Mouse (Mus musculus) forebrain, embryonic 11.5 days (tissue): Measurements from ENCODE around the gene Zfp1. TPM values are rescaled to one million over a fixed set of nuclear protein-coding genes. Genes with fewer than 3 reads are reported as not detected.
A peak's percentile ranks its signal among the peaks of the same experiment; 100 is the strongest.
"Not testable (repeated sequence)": the region's sequence is repeated elsewhere in the genome, so short reads cannot be mapped to it uniquely, and the experiment has no call there.

Experiments
- ATAC-seq: fragments of 200-750 bp; cut with Nextera tagmentation; replicated peaks from 2 replicates; pipeline ENCODE4 v1.8.0; 2017; ENCODE audit warnings: moderate TSS enrichment; ENCODE audit not compliant: low FRiP score
- DNase-seq: peaks from one replicate; pipeline ENCODE4 v3.0.0-alpha.2; 2017; ENCODE audit warnings: low spot score
- H3K27ac ChIP-seq: fragments of 300-500 bp; sonication (generic); 2 replicates; pipeline ENCODE4 v1.5.1; 2014; ENCODE audit warnings: low read depth, low read length
- H3K27me3 ChIP-seq: fragments of 300-500 bp; sonication (generic); 2 replicates; pipeline ENCODE4 v1.6.1; 2014; ENCODE audit warnings: mild to moderate bottlenecking, low read length, mixed read lengths; ENCODE audit not compliant: control insufficient read depth, insufficient read depth
- H3K36me3 ChIP-seq: fragments of 300-500 bp; sonication (generic); 2 replicates; pipeline ENCODE4 v1.6.1; 2014; ENCODE audit warnings: mild to moderate bottlenecking, low read length, moderate library complexity, mixed read lengths; ENCODE audit not compliant: control insufficient read depth, insufficient read depth
- H3K4me1 ChIP-seq: fragments of 300-500 bp; sonication (generic); replicated peaks from 2 replicates; pipeline ENCODE4 v1.6.1; 2014; ENCODE audit warnings: low read length, mixed read lengths; ENCODE audit not compliant: control insufficient read depth, insufficient read depth
- H3K4me2 ChIP-seq: fragments of 300-500 bp; sonication (generic); 2 replicates; pipeline ENCODE4 v1.6.1; 2014; ENCODE audit warnings: low read depth, mild to moderate bottlenecking, low read length, moderate library complexity, mixed read lengths; ENCODE audit not compliant: severe bottlenecking
- H3K4me3 ChIP-seq: fragments of 300-500 bp; sonication (generic); 2 replicates; pipeline ENCODE4 v1.5.1; 2014; ENCODE audit warnings: low read depth, low read length
- H3K9ac ChIP-seq: fragments of 300-500 bp; sonication (generic); 2 replicates; pipeline ENCODE4 v1.6.1; 2014; ENCODE audit warnings: low read length
- H3K9me3 ChIP-seq: fragments of 300-500 bp; sonication (generic); 2 replicates; pipeline ENCODE4 v1.6.1; 2016; ENCODE audit warnings: low read length, mixed read lengths; ENCODE audit not compliant: control insufficient read depth
- WGBS: fragments of 180-500 bp; shearing (Covaris S2); extraction: QIAGEN DNeasy Blood & Tissue Kit; methylation state at CpG from one replicate; pipeline ENCODE4 v1.1.7; 2014; 5-methylcytosine and 5-hydroxymethylcytosine counted together
- polyA plus RNA-seq: library from polyadenylated mRNA; unstranded; fragments of >200 nt; fragmentation: Nextera tagmentation; extraction: Ambion mirVana; gene quantifications from 2 replicates; pipeline ENCODE4 v1.2.1, GENCODE M21; 2014

The Zfp1 gene
- polyA plus RNA-seq, 1 experiment from 2014 or later = 21.8 TPM

DNA sequence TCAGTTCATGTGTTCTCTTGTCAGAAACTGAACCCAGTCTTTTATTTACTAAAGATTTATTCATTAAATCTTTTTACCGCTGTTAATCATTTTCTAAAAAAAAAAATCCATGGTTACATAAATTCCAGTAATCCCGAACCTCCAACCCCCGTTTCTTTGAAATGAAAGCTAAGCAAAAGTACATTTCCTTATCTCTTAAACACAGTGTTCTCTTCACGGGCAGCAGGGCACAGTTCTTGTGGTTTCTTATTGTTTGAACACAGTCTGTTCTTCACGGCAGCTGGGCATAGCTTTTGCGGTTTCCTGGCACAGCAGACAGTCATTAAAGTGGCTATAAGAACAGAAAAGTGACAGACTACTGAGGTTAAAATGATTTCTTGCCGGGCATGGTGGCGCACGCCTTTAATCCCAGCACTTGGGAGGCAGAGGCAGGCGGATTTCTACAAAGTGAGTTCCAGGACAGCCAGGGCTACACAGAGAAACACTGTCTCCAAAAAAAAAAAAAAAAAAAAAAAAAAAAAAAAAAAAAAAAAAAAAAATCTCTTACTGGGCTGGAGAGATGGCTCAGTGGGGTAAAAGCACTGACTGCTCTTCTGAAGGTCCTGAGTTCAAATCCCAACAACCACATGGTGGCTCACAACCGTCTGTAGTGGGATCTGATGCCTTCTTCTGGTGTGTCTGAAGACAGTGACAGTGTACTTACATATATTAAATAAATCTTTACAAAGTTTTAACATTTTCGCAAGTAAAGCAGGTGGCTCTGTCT, 1.3 kb downstream of the Zfp1 start:
- not testable (repeated sequence) for H3K36me3 ChIP-seq, H3K9me3 ChIP-seq, H3K27ac ChIP-seq, H3K4me1 ChIP-seq, DNase-seq, ATAC-seq, H3K27me3 ChIP-seq
- WGBS = 84% methylated on average over 12 of the region's 12 CpGs
- Histone ChIP-seq H3K4me2 (peak overlapping the region; percentile 47), H3K9ac (peak overlapping the region; percentile 81; the same call in 1 of the 2 replicates), H3K4me3 (peak overlapping the region; percentile 65)

DNA sequence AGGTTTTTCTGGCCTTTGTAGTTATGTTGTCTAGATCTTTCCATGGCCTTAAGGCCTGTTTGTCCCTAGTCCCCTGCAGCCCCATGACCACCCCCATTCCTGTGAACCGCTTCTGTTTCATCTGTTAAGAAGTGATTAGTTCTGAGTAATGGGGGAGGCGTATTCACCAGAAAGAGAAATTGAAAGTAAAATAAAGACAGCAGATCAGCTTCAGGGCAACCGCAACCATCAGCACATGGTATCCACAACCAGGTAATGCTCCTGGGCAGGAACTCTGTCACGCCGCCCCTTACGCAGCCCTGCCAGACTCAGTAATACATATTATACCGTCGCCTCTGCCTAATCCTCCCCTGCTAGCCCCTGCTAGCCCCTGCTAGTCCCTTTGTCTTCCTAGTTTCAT, 2.5 kb downstream of the Zfp1 start:
- no peak overlapping the region for H3K4me2 ChIP-seq
- H3K27ac ChIP-seq = no peak overlapping the region
- ATAC-seq = no peak
- 97% methylated on average over 8 of the region's 8 CpGs for WGBS
- H3K27me3 ChIP-seq = no peaks in the 10 kb centered on the region
- no peak overlapping the region for H3K9ac ChIP-seq
- 0 out of 2 replicates have a peak, but pooled peaks cover 2% of the 10 kb centered on the region for H3K4me1 ChIP-seq
- H3K9me3 ChIP-seq = no peaks in the 10 kb centered on the region
- no peaks in the 10 kb centered on the region for H3K36me3 ChIP-seq
- no peak for DNase-seq
- H3K4me3 ChIP-seq = no peak overlapping the region

DNA sequence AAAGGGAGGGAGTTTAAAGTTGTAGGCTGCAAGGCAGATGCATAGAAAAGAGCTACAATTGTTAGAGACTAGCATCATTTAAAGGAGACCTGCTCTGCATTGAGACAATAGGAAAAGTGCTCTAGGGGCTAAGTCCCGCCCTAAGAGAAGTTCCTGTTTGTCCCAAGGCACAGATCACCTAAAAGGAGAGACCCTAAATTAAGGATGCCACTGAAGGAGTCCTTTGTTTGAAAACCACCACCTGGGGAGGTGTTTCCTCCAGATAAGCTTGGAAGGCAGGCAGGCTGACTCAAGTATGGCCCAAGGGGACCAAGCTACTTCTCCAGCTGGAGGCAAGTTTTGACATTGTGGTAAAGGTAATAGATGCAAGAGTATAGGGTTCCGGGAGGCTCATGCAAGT, 5.6 kb downstream of the Zfp1 start:
- no peak for ATAC-seq
- Histone ChIP-seq H3K9me3 (no peaks in the 10 kb centered on the region), H3K9ac (no peak overlapping the region), H3K36me3 (no peaks in the 10 kb centered on the region), H3K4me2 (no peak overlapping the region), H3K27ac (no peak overlapping the region), H3K4me1 (0 out of 2 replicates have a peak, but pooled peaks cover 2% of the 10 kb centered on the region), H3K4me3 (no peak overlapping the region), H3K27me3 (no peaks in the 10 kb centered on the region)
- no peak for DNase-seq
- WGBS = 62% methylated on average over 2 of the region's 2 CpGs

DNA sequence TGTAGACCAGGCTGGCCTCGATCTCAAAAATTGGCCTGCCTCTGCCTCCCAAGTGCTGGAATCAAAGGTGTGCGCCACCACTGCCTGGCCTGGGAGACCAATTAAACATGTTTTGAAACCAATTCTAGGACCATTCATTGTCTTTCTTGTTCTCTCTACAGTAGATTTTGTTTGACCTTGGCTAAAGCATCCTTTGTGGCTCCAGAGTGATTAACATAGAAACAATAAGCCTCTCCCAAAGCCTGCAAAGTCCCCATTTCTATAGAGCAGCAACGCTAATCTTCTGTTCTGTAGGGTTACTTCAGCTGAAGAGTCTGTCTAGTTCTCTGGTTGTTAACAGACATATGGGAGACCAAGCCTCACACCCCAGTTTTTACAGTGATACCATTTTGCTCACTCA, 7.5 kb downstream of the Zfp1 start:
- ATAC-seq (no peak), DNase-seq (no peak)
- H3K4me3 ChIP-seq = no peak overlapping the region
- no peaks in the 10 kb centered on the region for H3K36me3 ChIP-seq
- no peaks in the 10 kb centered on the region for H3K27me3 ChIP-seq
- no peak overlapping the region for H3K4me2 ChIP-seq
- H3K27ac ChIP-seq = no peak overlapping the region
- no peak overlapping the region for H3K9ac ChIP-seq
- H3K9me3 ChIP-seq = no peaks in the 10 kb centered on the region
- 81% methylated on average over 3 of the region's 3 CpGs for WGBS
- H3K4me1 ChIP-seq = 0 out of 2 replicates have a peak, but pooled peaks cover 2% of the 10 kb centered on the region

DNA sequence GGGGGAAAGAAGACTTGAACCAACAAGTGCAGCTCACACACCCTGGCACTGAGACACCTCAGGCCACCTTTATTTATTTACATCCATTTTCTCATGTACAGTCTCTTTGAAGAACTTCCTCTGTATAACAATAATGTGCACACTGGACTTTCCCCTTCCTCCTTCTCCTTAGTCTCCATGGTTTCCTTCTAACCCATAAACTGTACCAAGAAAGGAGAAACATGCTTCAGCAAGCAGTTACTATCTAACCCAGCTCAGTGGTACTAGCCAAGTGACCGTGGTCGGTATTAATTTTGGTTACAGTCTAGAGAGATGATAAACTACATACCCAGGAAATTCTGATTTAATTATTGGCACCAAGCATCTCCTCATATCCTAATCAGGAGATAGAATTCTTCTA, 10.3 kb downstream of the Zfp1 start:
- Histone ChIP-seq H3K9me3 (no peaks in the 10 kb centered on the region), H3K4me3 (no peak overlapping the region), H3K4me1 (0 out of 2 replicates have a peak, but pooled peaks cover 4% of the 10 kb centered on the region), H3K36me3 (no peaks in the 10 kb centered on the region), H3K27ac (no peak overlapping the region), H3K4me2 (no peak overlapping the region), H3K9ac (no peak overlapping the region), H3K27me3 (no peaks in the 10 kb centered on the region)
- ATAC-seq = no peak
- 98% methylated on average over 2 of the region's 2 CpGs for WGBS
- no peak for DNase-seq

DNA sequence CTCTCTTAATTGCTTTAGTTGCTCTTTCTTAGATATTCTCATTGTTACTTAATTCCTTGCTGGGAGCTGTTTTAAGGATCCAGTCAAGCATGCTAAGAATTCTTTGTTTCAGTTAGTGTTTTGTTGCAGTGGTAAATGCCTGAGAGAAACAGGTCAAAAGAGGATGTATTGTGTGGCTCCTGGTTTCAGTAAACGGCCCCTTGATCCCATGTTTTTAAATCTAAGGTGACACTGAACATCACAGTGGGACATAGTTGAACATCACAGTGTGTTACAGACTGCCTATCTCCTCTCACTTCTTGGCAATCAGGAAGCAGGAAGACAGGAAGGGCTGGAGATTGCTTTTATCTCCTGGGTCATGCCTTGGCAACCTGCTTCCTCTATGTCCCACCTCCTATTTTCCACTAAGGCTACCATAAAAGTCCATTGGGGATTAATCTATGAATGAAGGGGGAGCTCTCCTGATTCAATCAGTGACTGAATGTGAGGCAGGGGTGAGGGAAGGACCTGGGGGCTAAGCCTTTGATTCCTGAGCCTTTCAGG, 14.2 kb downstream of the Zfp1 start:
- Histone ChIP-seq H3K36me3 (peaks cover 2% of the 10 kb centered on the region; the same call in 1 of the 2 replicates), H3K4me3 (no peak overlapping the region), H3K9me3 (no peaks in the 10 kb centered on the region), H3K4me1 (0 out of 2 replicates have a peak, but pooled peaks cover 4% of the 10 kb centered on the region), H3K27ac (0 out of 2 replicates have a peak overlapping the region, but pooled peaks have one; percentile 6), H3K9ac (no peak overlapping the region), H3K4me2 (no peak overlapping the region), H3K27me3 (no peaks in the 10 kb centered on the region)
- no peak for ATAC-seq
- 15% methylated on average over 1 of the region's 1 CpGs for WGBS
- DNase-seq = no peak

DNA sequence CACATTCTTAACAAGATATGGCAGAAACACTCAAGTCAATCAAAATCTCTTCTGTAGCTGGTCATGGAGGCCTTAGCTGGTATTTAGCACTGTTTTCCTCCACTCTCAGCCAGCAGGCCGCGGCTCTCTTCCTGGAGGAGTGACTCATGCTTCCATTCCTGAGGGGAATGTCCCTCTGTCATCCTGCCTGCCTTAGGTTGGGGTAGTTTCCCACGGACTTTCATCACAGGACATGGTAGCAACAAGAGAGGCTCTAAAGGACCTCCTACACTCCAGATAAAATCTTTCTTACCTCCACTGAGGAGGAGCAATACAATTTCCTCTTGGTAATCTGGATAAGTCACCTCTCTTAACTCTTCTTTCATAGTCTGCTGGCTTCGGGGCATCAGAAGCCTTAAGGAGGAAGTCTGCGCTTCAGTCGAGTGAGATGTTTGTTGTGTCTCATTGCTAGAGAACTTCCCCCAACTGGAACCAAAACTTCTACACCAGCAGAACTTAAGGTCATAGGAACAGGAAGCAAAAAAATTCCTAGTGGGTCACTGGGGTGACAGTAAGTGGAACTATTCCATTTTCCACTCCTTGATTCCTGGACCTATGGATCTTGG, 15.7 kb downstream of the Zfp1 start:
- DNase-seq = no peak
- Histone ChIP-seq H3K36me3 (peaks cover 2% of the 10 kb centered on the region; the same call in 1 of the 2 replicates), H3K9ac (no peak overlapping the region), H3K27ac (no peak overlapping the region), H3K4me2 (no peak overlapping the region), H3K27me3 (no peaks in the 10 kb centered on the region), H3K4me1 (0 out of 2 replicates have a peak, but pooled peaks cover 4% of the 10 kb centered on the region), H3K9me3 (no peaks in the 10 kb centered on the region), H3K4me3 (no peak overlapping the region)
- ATAC-seq = no peak
- WGBS = 88% methylated on average over 6 of the region's 6 CpGs

DNA sequence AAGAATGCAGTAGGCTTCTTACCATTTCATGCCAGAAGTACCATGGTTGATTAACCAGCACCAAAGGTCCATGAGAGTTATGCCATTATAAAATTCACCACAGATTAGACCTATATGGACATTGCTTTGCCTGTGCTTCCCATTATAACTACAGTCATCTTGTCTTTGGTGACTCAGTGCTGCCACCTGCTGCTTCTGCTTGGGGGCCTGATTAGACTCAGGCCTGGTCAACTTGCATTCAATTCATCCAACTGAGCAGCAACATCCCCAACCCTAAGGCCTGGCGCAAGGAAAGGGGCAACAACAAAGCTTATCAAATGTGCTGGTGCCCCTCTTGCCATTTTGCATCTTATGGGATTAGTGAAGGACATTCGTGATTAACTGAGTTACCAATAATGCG, 19.3 kb downstream of the Zfp1 start:
- H3K36me3 ChIP-seq = peaks cover 2% of the 10 kb centered on the region; the same call in 1 of the 2 replicates
- H3K9ac ChIP-seq = no peak overlapping the region
- no peak overlapping the region for H3K4me3 ChIP-seq
- H3K4me2 ChIP-seq = no peak overlapping the region
- 89% methylated on average over 3 of the region's 3 CpGs for WGBS
- no peak overlapping the region for H3K27ac ChIP-seq
- H3K27me3 ChIP-seq = no peaks in the 10 kb centered on the region
- 0 out of 2 replicates have a peak, but pooled peaks cover 2% of the 10 kb centered on the region for H3K4me1 ChIP-seq
- peak; percentile 80 for DNase-seq
- ATAC-seq = no peak
- H3K9me3 ChIP-seq = no peaks in the 10 kb centered on the region
